Mouse (Mus musculus): Measurements from ENCODE around the gene Mfsd14a. TPM values are rescaled to one million over a fixed set of nuclear protein-coding genes. Genes with fewer than 3 reads are reported as not detected.
A peak's percentile ranks its signal among the peaks of the same experiment; 100 is the strongest.

Mfsd14a gene
- total and polyA plus RNA-seq, 3 experiments, result 39.2 to 111 (median 45.9) TPM

GRCm38 (mm10) chr3:116622641-116623040 lies 39.8 kb downstream of the Mfsd14a start:
- Histone ChIP-seq H3K9ac (ENCODE audit: control insufficient read depth, low read depth, low read length, poor library complexity, severe bottlenecking) (no peak overlapping the region), H3K4me1 (ENCODE audit: control insufficient read depth in 1 of 2, insufficient read depth in 2 of 2, low read length in 2 of 2) (peaks cover 24 to 29% of the 10 kb centered on the region in 2 experiments), H3K36me3 (ENCODE audit: control insufficient read depth in 1 of 2, insufficient read depth in 2 of 2, low read length in 2 of 2) (peaks cover 5 to 33% of the 10 kb centered on the region in 2 experiments; a peak in 3 of 4 replicates), H3K9me3 (replicated peaks; ENCODE audit: insufficient read depth, low read length) (no peaks in the 10 kb centered on the region), H3K4me3 (ENCODE audit: control insufficient read depth in 1 of 2, insufficient read depth in 1 of 2, low read depth in 2 of 2, low read length in 2 of 2) (no peak overlapping the region), H3K79me2 (ENCODE audit: control insufficient read depth, insufficient read depth, low read length, poor library complexity) (no peaks in the 10 kb centered on the region), H3K27ac (ENCODE audit: control insufficient read depth, low read depth, low read length) (no peak overlapping the region), H3K27me3 (ENCODE audit: control insufficient read depth in 1 of 2, insufficient read depth in 2 of 2, low read length in 2 of 2) (no peaks in the 10 kb centered on the region)
- no peak for DNase-seq (ENCODE audit: low read depth, low spot score)
- TF ChIP-seq MAX (IDR thresholded peaks at IDR 0.05; ENCODE audit: low read length) (no peak), KAT2A (conservative IDR thresholded peaks at IDR 0.05; ENCODE audit: low read depth, low read length) (no peak), CHD1 (IDR thresholded peaks at IDR 0.05; ENCODE audit: low read depth, low read length) (no peak), GABPA (IDR thresholded peaks at IDR 0.05; ENCODE audit: low read depth, low read length) (no peak), CTCF (IDR thresholded peaks at IDR 0.05 in 2 of 3, conservative IDR thresholded peaks at IDR 0.05 in 1 of 3; ENCODE audit: control insufficient read depth in 1 of 3, insufficient read depth in 1 of 3, low read depth in 2 of 3, low read length in 3 of 3, poor library complexity in 1 of 3, severe bottlenecking in 1 of 3) (no peak), HCFC1 (IDR thresholded peaks at IDR 0.05; ENCODE audit: low read depth, low read length) (no peak), MAFK (IDR thresholded peaks at IDR 0.05; ENCODE audit: borderline replicate concordance, low read depth, low read length) (no peak), BHLHE40 (IDR thresholded peaks at IDR 0.05; ENCODE audit: borderline replicate concordance, low read depth, low read length) (no peak), USF1 (IDR thresholded peaks at IDR 0.05; ENCODE audit: low read depth, low read length) (no peak)

- peak; percentile 78 for DNase-seq (ENCODE audit: low read depth, low spot score)
- TF ChIP-seq MAFK (IDR thresholded peaks at IDR 0.05; ENCODE audit: borderline replicate concordance, low read depth, low read length) (peak; percentile 51; the same call in 1 of the 2 replicates), MAX (IDR thresholded peaks at IDR 0.05; ENCODE audit: low read length) (peak; percentile 96), MXI1 (IDR thresholded peaks at IDR 0.05; ENCODE audit: low read depth, low read length) (peak; percentile 96), GABPA (IDR thresholded peaks at IDR 0.05; ENCODE audit: low read depth, low read length) (peak; percentile 77; the same call in 1 of the 2 replicates), NRF1 (IDR thresholded peaks at IDR 0.05; ENCODE audit: insufficient read depth, low read depth, low read length, poor library complexity, severe bottlenecking) (no peak), RCOR1 (IDR thresholded peaks at IDR 0.05; ENCODE audit: low read depth, low read length) (no peak), SIN3A (IDR thresholded peaks at IDR 0.05; ENCODE audit: low read length) (peak; percentile 87), KAT2A (conservative IDR thresholded peaks at IDR 0.05; ENCODE audit: low read depth, low read length) (no peak), TBP (IDR thresholded peaks at IDR 0.05; ENCODE audit: low read depth, low read length) (peak; percentile 46; the same call in 1 of the 2 replicates), USF1 (IDR thresholded peaks at IDR 0.05; ENCODE audit: low read depth, low read length) (peak; percentile 73), GATA1 (IDR thresholded peaks at IDR 0.05; ENCODE audit: low read depth, low read length) (peak; percentile 51), POLR2AphosphoS5 (IDR thresholded peaks at IDR 0.05; ENCODE audit: borderline replicate concordance, low read depth, low read length) (no peak), ETS1 (IDR thresholded peaks at IDR 0.05; ENCODE audit: low read depth, low read length) (peak; percentile 77; the same call in 1 of the 2 replicates), HCFC1 (IDR thresholded peaks at IDR 0.05; ENCODE audit: low read depth, low read length) (no peak), MEF2A (IDR thresholded peaks at IDR 0.05; ENCODE audit: extremely low read depth, insufficient replicate concordance, low read depth, low read length, poor library complexity, severe bottlenecking) (no peak), BHLHE40 (IDR thresholded peaks at IDR 0.05; ENCODE audit: borderline replicate concordance, low read depth, low read length) (peak; percentile 95), MYC (IDR thresholded peaks at IDR 0.05; ENCODE audit: low read depth, low read length) (peak; percentile 97)
These were observed 41.7 kb downstream of the Mfsd14a start for GRCm38 (mm10) chr3:116620636-116621370.

More at GRCm38 (mm10) chr3:116620636-116621370, 41.7 kb downstream of the Mfsd14a start:
- H3K79me2 ChIP-seq (ENCODE audit: control insufficient read depth, insufficient read depth, low read length, poor library complexity), result no peaks in the 10 kb centered on the region
- H3K9ac ChIP-seq (ENCODE audit: control insufficient read depth, low read depth, low read length, poor library complexity, severe bottlenecking), result peak overlapping the region; percentile 34
- peaks cover 6 to 42% of the 10 kb centered on the region in 2 experiments; a peak in 3 of 4 replicates for H3K36me3 ChIP-seq (ENCODE audit: control insufficient read depth in 1 of 2, insufficient read depth in 2 of 2, low read length in 2 of 2)
- H3K27ac ChIP-seq (ENCODE audit: control insufficient read depth, low read depth, low read length), result peak overlapping the region; percentile 68
- no peaks in the 10 kb centered on the region for H3K9me3 ChIP-seq (replicated peaks; ENCODE audit: insufficient read depth, low read length)
- H3K4me1 ChIP-seq (ENCODE audit: control insufficient read depth in 1 of 2, insufficient read depth in 2 of 2, low read length in 2 of 2), result peaks cover 30 to 39% of the 10 kb centered on the region in 2 experiments
- no peaks in the 10 kb centered on the region for H3K27me3 ChIP-seq (ENCODE audit: control insufficient read depth in 1 of 2, insufficient read depth in 2 of 2, low read length in 2 of 2)
- H3K4me3 ChIP-seq (ENCODE audit: control insufficient read depth in 1 of 2, insufficient read depth in 1 of 2, low read depth in 2 of 2, low read length in 2 of 2), result no peak overlapping the region

All from MEL (cell line).